Mouse (Mus musculus): ENCODE data around the gene Cyp26b1. TPM values are rescaled to one million over a fixed set of nuclear protein-coding genes. Genes with fewer than 3 reads are reported as not detected.

Gene Cyp26b1
- polyA plus RNA-seq, 1 experiment from 2014 or later, result 9.0 TPM

DNA sequence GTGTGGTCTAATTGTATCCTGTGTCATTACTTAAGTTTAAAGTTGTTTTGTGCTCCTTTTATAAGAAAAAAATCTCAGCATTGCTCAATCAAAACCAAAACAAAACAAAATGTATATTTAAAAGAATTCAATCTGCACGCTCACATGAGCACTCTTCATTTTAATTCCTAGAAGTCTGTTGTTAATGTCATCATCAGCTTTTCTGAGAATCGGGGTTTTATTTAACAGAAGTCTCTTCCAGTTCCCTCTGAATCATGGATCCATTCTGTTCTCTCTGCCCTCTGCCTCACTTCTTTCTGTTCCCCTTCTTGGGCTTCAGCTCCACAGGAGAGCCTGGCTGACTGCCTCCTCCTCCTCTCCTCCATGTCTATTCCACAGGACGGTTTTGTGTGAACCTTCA, 49.3 kb downstream of the Cyp26b1 start:
- Histone ChIP-seq H3K4me1 (ENCODE audit: control insufficient read depth, insufficient read depth, low read length) (no peaks in the 10 kb centered on the region), H3K4me3 (ENCODE audit: low read depth, low read length) (no peak overlapping the region), H3K36me3 (replicated peaks; ENCODE audit: control insufficient read depth, insufficient read depth, low read depth, low read length) (no peaks in the 10 kb centered on the region), H3K4me2 (ENCODE audit: low read depth, low read length) (no peak overlapping the region), H3K9ac (replicated peaks; ENCODE audit: low read length) (no peak overlapping the region), H3K27me3 (ENCODE audit: control insufficient read depth, insufficient read depth, low read length) (no peaks in the 10 kb centered on the region), H3K9me3 (replicated peaks; ENCODE audit: control insufficient read depth, low read length) (no peaks in the 10 kb centered on the region), H3K27ac (replicated peaks; ENCODE audit: low read depth, low read length) (no peak overlapping the region)
- WGBS, result 77% methylated on average over 3 of the region's 3 CpGs
- no peak for DNase-seq (ENCODE audit: low spot score)
- ATAC-seq (replicated peaks; ENCODE audit: insufficient number of reproducible peaks, low FRiP score, low TSS enrichment, low read depth), result no peak

DNA sequence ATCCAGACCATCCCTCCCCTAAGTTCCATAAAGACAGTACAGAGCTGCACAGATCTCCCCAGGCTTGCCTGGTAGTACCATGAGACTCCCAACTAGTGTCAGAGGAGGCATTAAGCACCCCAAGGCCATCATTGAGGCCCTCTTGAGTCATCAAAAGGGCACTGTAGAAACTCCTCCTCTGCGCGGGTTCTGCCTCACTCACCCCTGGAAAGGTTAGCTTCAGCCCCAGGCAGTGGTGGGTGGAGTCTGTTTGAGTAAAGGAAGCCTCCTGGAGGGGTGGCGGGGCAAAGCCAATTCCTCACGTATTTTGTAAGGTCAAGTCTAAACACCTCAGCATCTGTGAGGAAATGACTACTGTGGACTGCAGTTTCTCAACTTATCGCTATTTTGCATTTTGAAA, 50.2 kb downstream of the Cyp26b1 start:
- peak; percentile 31 for DNase-seq (ENCODE audit: low spot score)
- WGBS, result 17% methylated on average over 5 of the region's 5 CpGs
- no peak overlapping the region for H3K27ac ChIP-seq (replicated peaks; ENCODE audit: low read depth, low read length)

DNA sequence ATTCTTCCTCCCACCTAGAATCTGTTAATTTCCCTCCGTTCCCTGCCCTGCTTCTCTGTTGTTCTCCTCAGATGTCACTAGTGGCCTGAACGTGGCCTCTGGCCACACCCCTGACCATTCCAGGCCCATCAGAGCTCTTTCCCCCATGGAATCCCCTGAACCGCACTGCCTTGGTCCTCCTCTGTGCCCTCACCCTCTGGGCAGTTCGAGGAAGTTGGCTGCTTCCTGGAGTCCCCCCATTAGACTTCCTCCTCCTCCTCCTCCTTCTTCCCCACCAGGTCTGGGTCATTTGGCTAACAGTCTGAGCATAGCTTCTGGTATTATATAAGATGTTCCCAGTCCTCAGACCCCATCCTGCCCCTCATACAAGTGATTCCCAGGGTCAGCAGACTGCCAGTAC, 53.8 kb downstream of the Cyp26b1 start:
- no peaks in the 10 kb centered on the region for H3K9me3 ChIP-seq (replicated peaks; ENCODE audit: control insufficient read depth, low read length)
- H3K9ac ChIP-seq (replicated peaks; ENCODE audit: low read length), result no peak overlapping the region
- no peak overlapping the region for H3K27ac ChIP-seq (replicated peaks; ENCODE audit: low read depth, low read length)
- no peaks in the 10 kb centered on the region for H3K27me3 ChIP-seq (ENCODE audit: control insufficient read depth, insufficient read depth, low read length)
- no peaks in the 10 kb centered on the region for H3K4me1 ChIP-seq (ENCODE audit: control insufficient read depth, insufficient read depth, low read length)
- H3K4me2 ChIP-seq (ENCODE audit: low read depth, low read length), result no peak overlapping the region
- H3K4me3 ChIP-seq (ENCODE audit: low read depth, low read length), result no peak overlapping the region
- DNase-seq (ENCODE audit: low spot score), result no peak
- no peak for ATAC-seq (replicated peaks; ENCODE audit: insufficient number of reproducible peaks, low FRiP score, low TSS enrichment, low read depth)
- 43% methylated on average over 4 of the region's 4 CpGs for WGBS
- H3K36me3 ChIP-seq (replicated peaks; ENCODE audit: control insufficient read depth, insufficient read depth, low read depth, low read length), result no peaks in the 10 kb centered on the region

More for the DNA sequence above, 50.2 kb downstream of the Cyp26b1 start:
- no peak overlapping the region for H3K4me3 ChIP-seq (ENCODE audit: low read depth, low read length)
- H3K4me1 ChIP-seq (ENCODE audit: control insufficient read depth, insufficient read depth, low read length), result no peaks in the 10 kb centered on the region
- H3K27me3 ChIP-seq (ENCODE audit: control insufficient read depth, insufficient read depth, low read length), result no peaks in the 10 kb centered on the region
- H3K36me3 ChIP-seq (replicated peaks; ENCODE audit: control insufficient read depth, insufficient read depth, low read depth, low read length), result no peaks in the 10 kb centered on the region
- no peak overlapping the region for H3K4me2 ChIP-seq (ENCODE audit: low read depth, low read length)
- no peak overlapping the region for H3K9ac ChIP-seq (replicated peaks; ENCODE audit: low read length)
- ATAC-seq (replicated peaks; ENCODE audit: insufficient number of reproducible peaks, low FRiP score, low TSS enrichment, low read depth), result no peak
- H3K9me3 ChIP-seq (replicated peaks; ENCODE audit: control insufficient read depth, low read length), result no peaks in the 10 kb centered on the region

DNA sequence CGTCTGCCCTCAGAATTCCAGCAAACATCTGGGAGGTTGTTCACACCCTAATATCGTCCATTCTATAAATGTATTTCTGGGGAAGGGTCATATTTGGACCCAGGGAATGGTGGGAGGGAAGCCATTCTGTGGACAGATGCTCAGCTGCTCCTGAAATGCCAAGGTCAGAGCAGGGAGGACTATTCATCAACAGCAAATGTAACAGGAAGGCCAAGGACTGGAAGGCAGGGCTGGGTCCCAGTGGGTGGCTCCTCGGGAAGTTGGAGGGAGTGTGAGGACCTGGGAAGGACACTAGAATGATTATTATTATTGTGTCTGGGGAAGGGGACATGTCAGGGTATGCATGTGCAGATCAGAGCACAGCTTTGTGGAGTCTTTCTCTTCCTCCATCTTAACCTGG, 55.0 kb downstream of the Cyp26b1 start:
- ATAC-seq (replicated peaks; ENCODE audit: insufficient number of reproducible peaks, low FRiP score, low TSS enrichment, low read depth) (no peak), DNase-seq (ENCODE audit: low spot score) (no peak)
- 79% methylated on average over 3 of the region's 3 CpGs for WGBS
- H3K9ac ChIP-seq (replicated peaks; ENCODE audit: low read length), result no peak overlapping the region
- no peaks in the 10 kb centered on the region for H3K27me3 ChIP-seq (ENCODE audit: control insufficient read depth, insufficient read depth, low read length)
- no peaks in the 10 kb centered on the region for H3K9me3 ChIP-seq (replicated peaks; ENCODE audit: control insufficient read depth, low read length)
- no peak overlapping the region for H3K4me3 ChIP-seq (ENCODE audit: low read depth, low read length)
- H3K36me3 ChIP-seq (replicated peaks; ENCODE audit: control insufficient read depth, insufficient read depth, low read depth, low read length), result no peaks in the 10 kb centered on the region
- H3K27ac ChIP-seq (replicated peaks; ENCODE audit: low read depth, low read length), result no peak overlapping the region
- H3K4me1 ChIP-seq (ENCODE audit: control insufficient read depth, insufficient read depth, low read length), result no peaks in the 10 kb centered on the region
- no peak overlapping the region for H3K4me2 ChIP-seq (ENCODE audit: low read depth, low read length)

DNA sequence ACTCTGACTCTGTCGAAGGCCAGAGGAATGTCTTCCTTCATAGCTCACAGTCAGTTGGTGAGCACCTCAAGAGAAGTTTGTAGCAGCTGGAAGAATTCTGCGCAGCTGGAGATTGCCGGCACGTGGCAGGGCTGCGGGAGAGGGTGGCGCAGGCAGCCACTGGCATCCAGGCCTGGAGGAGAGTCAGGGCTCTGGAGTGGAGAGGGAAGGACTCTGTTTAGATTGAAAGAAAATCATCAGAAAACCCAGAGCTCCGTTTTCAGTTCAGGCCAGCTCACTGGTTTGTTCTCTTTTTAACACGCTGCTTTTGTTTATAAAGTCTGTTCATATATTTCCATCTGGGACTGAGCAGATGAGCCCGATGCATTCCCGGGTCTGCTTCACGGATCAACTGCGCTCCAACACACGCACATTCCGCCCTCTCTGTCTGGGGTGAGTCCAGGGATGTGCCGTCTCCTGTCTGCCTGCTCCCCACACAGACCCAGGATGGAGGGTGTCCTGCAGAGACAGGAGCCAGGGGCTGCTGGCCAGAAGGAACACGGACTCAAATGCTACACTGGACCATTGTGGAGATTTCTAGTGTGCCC, 56.0 kb downstream of the Cyp26b1 start:
- DNase-seq (ENCODE audit: low spot score) (no peak), ATAC-seq (replicated peaks; ENCODE audit: insufficient number of reproducible peaks, low FRiP score, low TSS enrichment, low read depth) (no peak)
- 78% methylated on average over 16 of the region's 16 CpGs for WGBS
- H3K9me3 ChIP-seq (replicated peaks; ENCODE audit: control insufficient read depth, low read length), result no peaks in the 10 kb centered on the region
- no peak overlapping the region for H3K4me3 ChIP-seq (ENCODE audit: low read depth, low read length)
- no peaks in the 10 kb centered on the region for H3K4me1 ChIP-seq (ENCODE audit: control insufficient read depth, insufficient read depth, low read length)
- no peak overlapping the region for H3K4me2 ChIP-seq (ENCODE audit: low read depth, low read length)
- H3K36me3 ChIP-seq (replicated peaks; ENCODE audit: control insufficient read depth, insufficient read depth, low read depth, low read length), result no peaks in the 10 kb centered on the region
- H3K9ac ChIP-seq (replicated peaks; ENCODE audit: low read length), result no peak overlapping the region
- no peak overlapping the region for H3K27ac ChIP-seq (replicated peaks; ENCODE audit: low read depth, low read length)
- H3K27me3 ChIP-seq (ENCODE audit: control insufficient read depth, insufficient read depth, low read length), result no peaks in the 10 kb centered on the region

DNA sequence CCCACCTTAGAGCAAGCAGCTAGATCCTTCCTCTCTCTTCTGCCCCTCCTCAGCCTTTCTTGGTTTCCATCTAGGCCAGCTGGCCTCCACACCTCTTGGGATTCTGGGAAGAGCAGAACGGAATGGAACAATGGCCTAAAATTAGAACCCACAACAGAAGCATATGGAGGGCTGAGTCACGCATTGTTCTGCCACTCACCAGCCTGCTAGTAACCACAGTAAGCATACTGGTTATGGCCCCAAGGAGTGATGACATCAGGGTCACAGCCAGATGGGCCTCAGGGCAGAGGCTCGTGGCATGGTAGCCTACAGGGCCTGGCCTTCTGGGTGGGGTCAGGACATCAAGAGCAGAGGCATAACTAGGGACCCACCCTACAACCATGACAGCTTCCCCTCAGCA, 58.8 kb downstream of the Cyp26b1 start:
- Histone ChIP-seq H3K36me3 (replicated peaks; ENCODE audit: control insufficient read depth, insufficient read depth, low read depth, low read length) (no peaks in the 10 kb centered on the region), H3K4me3 (ENCODE audit: low read depth, low read length) (no peak overlapping the region), H3K9me3 (replicated peaks; ENCODE audit: control insufficient read depth, low read length) (no peaks in the 10 kb centered on the region), H3K9ac (replicated peaks; ENCODE audit: low read length) (no peak overlapping the region), H3K4me1 (ENCODE audit: control insufficient read depth, insufficient read depth, low read length) (no peaks in the 10 kb centered on the region), H3K4me2 (ENCODE audit: low read depth, low read length) (no peak overlapping the region), H3K27me3 (ENCODE audit: control insufficient read depth, insufficient read depth, low read length) (no peaks in the 10 kb centered on the region), H3K27ac (replicated peaks; ENCODE audit: low read depth, low read length) (no peak overlapping the region)
- ATAC-seq (replicated peaks; ENCODE audit: insufficient number of reproducible peaks, low FRiP score, low TSS enrichment, low read depth) (no peak), DNase-seq (ENCODE audit: low spot score) (no peak)
- WGBS, result 64% methylated on average over 3 of the region's 3 CpGs

DNA sequence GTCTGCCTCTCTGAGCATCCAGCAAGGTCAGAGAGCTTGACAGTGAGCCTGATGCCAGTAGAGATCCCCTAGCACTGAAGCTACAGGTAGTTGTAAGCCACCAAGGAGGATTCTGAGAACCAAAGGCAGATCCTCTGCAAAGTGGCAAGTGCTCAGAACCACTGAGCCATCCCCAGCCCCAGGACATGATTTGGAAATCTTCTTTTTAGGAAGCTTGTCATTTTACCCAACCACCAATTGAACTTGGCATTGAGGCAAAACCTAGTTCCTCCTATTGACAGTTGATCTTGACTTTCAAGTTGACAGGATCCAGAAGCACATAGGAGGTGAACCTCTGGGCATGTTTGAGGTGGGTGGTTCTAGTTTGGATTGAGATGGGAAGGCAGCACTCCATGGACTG, 63.8 kb downstream of the Cyp26b1 start:
- H3K4me1 ChIP-seq (ENCODE audit: control insufficient read depth, insufficient read depth, low read length), result no peaks in the 10 kb centered on the region
- no peaks in the 10 kb centered on the region for H3K27me3 ChIP-seq (ENCODE audit: control insufficient read depth, insufficient read depth, low read length)

DNA sequence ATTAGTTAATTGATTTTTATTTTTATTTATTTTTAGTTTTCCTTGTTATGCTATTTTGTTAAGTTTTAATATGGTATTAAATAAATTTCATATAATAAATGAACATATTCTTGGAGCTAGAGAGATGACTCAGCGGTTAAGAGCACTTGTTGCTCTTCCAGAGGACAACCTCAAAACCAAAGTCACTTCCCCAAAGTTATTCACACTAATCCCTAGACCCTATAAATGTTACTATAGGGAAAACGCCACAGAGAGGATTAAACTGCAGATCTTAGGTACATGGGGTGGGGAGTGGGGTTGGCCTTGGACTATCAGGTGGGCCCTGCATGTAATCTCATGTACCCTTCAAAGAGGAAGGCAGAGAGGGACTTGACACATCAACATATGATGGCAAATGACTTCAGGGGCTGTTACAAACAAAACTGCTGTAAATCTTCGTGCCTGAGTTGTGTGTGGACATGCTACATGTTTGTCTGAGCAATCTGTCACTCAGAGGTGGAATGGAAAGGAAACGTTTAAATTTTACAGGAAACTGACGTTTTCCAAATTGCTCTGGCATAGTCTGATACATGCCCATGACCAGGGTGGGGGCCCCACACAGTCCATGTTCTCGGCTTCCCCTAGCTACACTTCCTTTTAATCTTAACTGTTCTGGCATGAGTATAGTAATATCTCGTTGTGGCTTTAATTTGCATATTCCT, 68.7 kb downstream of the Cyp26b1 start:
- H3K9me3 ChIP-seq (replicated peaks; ENCODE audit: control insufficient read depth, low read length), result no peaks in the 10 kb centered on the region
- DNase-seq (ENCODE audit: low spot score) (no peak), ATAC-seq (replicated peaks; ENCODE audit: insufficient number of reproducible peaks, low FRiP score, low TSS enrichment, low read depth) (no peak)
- H3K4me2 ChIP-seq (ENCODE audit: low read depth, low read length), result no peak overlapping the region
- WGBS, result 78% methylated on average over 7 of the region's 7 CpGs
- no peaks in the 10 kb centered on the region for H3K27me3 ChIP-seq (ENCODE audit: control insufficient read depth, insufficient read depth, low read length)
- H3K9ac ChIP-seq (replicated peaks; ENCODE audit: low read length), result no peak overlapping the region
- no peak overlapping the region for H3K27ac ChIP-seq (replicated peaks; ENCODE audit: low read depth, low read length)
- H3K36me3 ChIP-seq (replicated peaks; ENCODE audit: control insufficient read depth, insufficient read depth, low read depth, low read length), result no peaks in the 10 kb centered on the region
- no peak overlapping the region for H3K4me3 ChIP-seq (ENCODE audit: low read depth, low read length)
- H3K4me1 ChIP-seq (ENCODE audit: control insufficient read depth, insufficient read depth, low read length), result no peaks in the 10 kb centered on the region

More for the DNA sequence above, 63.8 kb downstream of the Cyp26b1 start:
- H3K36me3 ChIP-seq (replicated peaks; ENCODE audit: control insufficient read depth, insufficient read depth, low read depth, low read length), result no peaks in the 10 kb centered on the region
- no peak overlapping the region for H3K27ac ChIP-seq (replicated peaks; ENCODE audit: low read depth, low read length)
- no peak overlapping the region for H3K9ac ChIP-seq (replicated peaks; ENCODE audit: low read length)
- ATAC-seq (replicated peaks; ENCODE audit: insufficient number of reproducible peaks, low FRiP score, low TSS enrichment, low read depth) (no peak), DNase-seq (ENCODE audit: low spot score) (no peak)
- H3K4me2 ChIP-seq (ENCODE audit: low read depth, low read length), result no peak overlapping the region
- no peak overlapping the region for H3K4me3 ChIP-seq (ENCODE audit: low read depth, low read length)
- no peaks in the 10 kb centered on the region for H3K9me3 ChIP-seq (replicated peaks; ENCODE audit: control insufficient read depth, low read length)

Data from embryonic facial prominence, embryonic 11.5 days (tissue).